Mouse (Mus musculus) CH12F3 (cell line): ENCODE data around the gene Zfp523.
"Not testable (repeated sequence)": the region's sequence is repeated elsewhere in the genome, so short reads cannot be mapped to it uniquely, and the experiment has no call there.

ENCODE experiments used
- in situ Hi-C: fragments of 300-500 bp; cut with MboI; formaldehyde crosslinking; loops from 2 replicates; pipeline ENCODE4 v1.14.3; 2020; ENCODE audit warnings: low sequenced_read_pairs

The Zfp523 gene

GRCm38 (mm10) chr17:28209457-28210110 lies 32.7 kb downstream of the Zfp523 start:
- in situ Hi-C loops: no loop called here

- in situ Hi-C loops: no loop called here
Observed at GRCm38 (mm10) chr17:28211921-28212341, 35.0 kb downstream of the Zfp523 start.

- in situ Hi-C loops: no loop called here
Observed at GRCm38 (mm10) chr17:28212391-28212790, 35.5 kb downstream of the Zfp523 start.

- in situ Hi-C loops: no loop called here
Observed at GRCm38 (mm10) chr17:28213236-28213635, 36.3 kb downstream of the Zfp523 start.

GRCm38 (mm10) chr17:28216791-28217190 lies 39.9 kb downstream of the Zfp523 start:
- in situ Hi-C loops: no loop called here

GRCm38 (mm10) chr17:28217721-28218649 lies 41.1 kb downstream of the Zfp523 start:
- in situ Hi-C loops: no loop called here

GRCm38 (mm10) chr17:28222463-28222862 lies 45.5 kb downstream of the Zfp523 start:
- in situ Hi-C loops: not testable (repeated sequence)

- in situ Hi-C loops: no loop called here
Observed at GRCm38 (mm10) chr17:28223561-28224391, 46.8 kb downstream of the Zfp523 start.

- in situ Hi-C loops: no loop called here
Observed at GRCm38 (mm10) chr17:28224615-28225014, 47.7 kb downstream of the Zfp523 start.

- in situ Hi-C loops: no loop called here
Observed at GRCm38 (mm10) chr17:28226014-28226413, 49.1 kb downstream of the Zfp523 start.

- in situ Hi-C loops: no loop called here
Observed at GRCm38 (mm10) chr17:28230486-28230885, 53.6 kb downstream of the Zfp523 start.

- in situ Hi-C loops: no loop called here
Observed at GRCm38 (mm10) chr17:28231026-28231736, 54.3 kb downstream of the Zfp523 start.

- in situ Hi-C loops: no loop called here
Observed at GRCm38 (mm10) chr17:28232475-28233060, 55.6 kb downstream of the Zfp523 start, which contains the start of gene Ppard. TSS of gene Ppard (plus strand) at chr17:28232700.

GRCm38 (mm10) chr17:28233091-28233731 lies 56.3 kb downstream of the Zfp523 start:
- in situ Hi-C loops: no loop called here

GRCm38 (mm10) chr17:28234641-28235040 lies 57.7 kb downstream of the Zfp523 start:
- in situ Hi-C loops: no loop called here

- in situ Hi-C loops: no loop called here
Observed at GRCm38 (mm10) chr17:28235982-28236635, 59.2 kb downstream of the Zfp523 start.

GRCm38 (mm10) chr17:28236636-28237015 lies 59.7 kb downstream of the Zfp523 start:
- in situ Hi-C loops: no loop called here

- in situ Hi-C loops: no loop called here
Observed at GRCm38 (mm10) chr17:28237362-28237761, 60.4 kb downstream of the Zfp523 start.

- in situ Hi-C loops: no loop called here
Observed at GRCm38 (mm10) chr17:28237874-28238273, 60.9 kb downstream of the Zfp523 start.
